Mouse (Mus musculus) liver, embryonic 11.5 days (tissue): ENCODE data around the gene Cdkl1. TPM values are rescaled to one million over a fixed set of nuclear protein-coding genes. Genes with fewer than 3 reads are reported as not detected.

Source experiments
- ATAC-seq: fragments of 200-750 bp; cut with Nextera tagmentation; replicated peaks from 2 replicates; pipeline ENCODE4 v1.8.0; 2017; ENCODE audit warnings: moderate number of reproducible peaks, mild to moderate bottlenecking, moderate TSS enrichment, moderate library complexity; ENCODE audit not compliant: low FRiP score
- DNase-seq: peaks from one replicate; pipeline ENCODE4 v3.0.0-alpha.2; 2017; ENCODE audit warnings: low spot score
- H3K27ac ChIP-seq: fragments of 300-500 bp; sonication (generic); 2 replicates; pipeline ENCODE4 v1.5.1; 2014; ENCODE audit warnings: mild to moderate bottlenecking, low read depth, low read length, control low read depth
- H3K27me3 ChIP-seq: fragments of 300-500 bp; sonication (generic); replicated peaks from 2 replicates; pipeline ENCODE4 v1.6.1; 2014; ENCODE audit warnings: low read length, mixed read lengths; ENCODE audit not compliant: control insufficient read depth, insufficient read depth
- H3K36me3 ChIP-seq: fragments of 300-500 bp; sonication (generic); 2 replicates; pipeline ENCODE4 v1.6.1; 2014; ENCODE audit warnings: mild to moderate bottlenecking, low read length, moderate library complexity, mixed read lengths; ENCODE audit not compliant: control insufficient read depth, insufficient read depth
- H3K4me1 ChIP-seq: fragments of 300-500 bp; sonication (generic); replicated peaks from 2 replicates; pipeline ENCODE4 v1.6.1; 2014; ENCODE audit warnings: low read length, mixed read lengths; ENCODE audit not compliant: control insufficient read depth, insufficient read depth
- H3K4me2 ChIP-seq: fragments of 300-500 bp; sonication (generic); 2 replicates; pipeline ENCODE4 v1.6.1; 2014; ENCODE audit warnings: mild to moderate bottlenecking, control low read depth, moderate library complexity
- H3K4me3 ChIP-seq: fragments of 300-500 bp; sonication (generic); 2 replicates; pipeline ENCODE4 v1.5.1; 2014; ENCODE audit warnings: low read depth, low read length, control low read depth
- H3K9ac ChIP-seq: fragments of 300-500 bp; sonication (generic); 2 replicates; pipeline ENCODE4 v1.6.1; 2014; ENCODE audit warnings: low read depth, low read length, control low read depth
- H3K9me3 ChIP-seq: fragments of 300-500 bp; sonication (generic); 2 replicates; pipeline ENCODE4 v1.6.1; 2016; ENCODE audit warnings: low read length, inconsistent platforms, mixed read lengths; ENCODE audit not compliant: control insufficient read depth
- WGBS: fragments of 180-500 bp; shearing (Covaris S2); extraction: QIAGEN DNeasy Blood & Tissue Kit; methylation state at CpG from one replicate; pipeline ENCODE4 v1.1.7; 2014; 5-methylcytosine and 5-hydroxymethylcytosine counted together
- polyA plus RNA-seq: library from polyadenylated mRNA; unstranded; fragments of >200 nt; fragmentation: Nextera tagmentation; extraction: Ambion mirVana; gene quantifications from 2 replicates; pipeline ENCODE4 v1.2.1, GENCODE M21; 2014

Gene Cdkl1
- polyA plus RNA-seq, 1 experiment from 2014 or later, result 0.52 TPM

DNA sequence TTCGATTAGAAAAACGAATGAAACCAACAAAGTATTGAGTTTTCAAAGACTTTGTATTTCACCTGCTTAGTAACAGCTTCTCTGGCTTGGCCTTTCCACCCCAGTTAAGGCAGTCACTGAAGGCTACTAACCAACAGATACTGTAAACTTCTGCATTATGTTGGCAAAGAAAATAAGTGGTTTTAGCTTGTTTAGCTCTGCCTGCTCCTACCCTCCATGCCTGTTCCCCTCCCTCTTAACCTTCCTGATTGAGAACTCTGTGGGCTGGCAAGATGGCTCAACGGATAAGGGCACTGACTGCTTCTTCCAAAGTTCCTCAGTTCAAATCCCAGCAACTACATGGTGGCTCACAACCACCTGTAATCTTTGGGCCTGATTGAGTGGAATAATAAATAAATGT lies 57.1 kb downstream of the Cdkl1 start:
- 0 out of 2 replicates have a peak overlapping the region, but pooled peaks have one; percentile 17 for H3K4me2 ChIP-seq
- peak overlapping the region; percentile 48 for H3K27ac ChIP-seq
- WGBS, result 61% methylated on average over 3 of the region's 3 CpGs

DNA sequence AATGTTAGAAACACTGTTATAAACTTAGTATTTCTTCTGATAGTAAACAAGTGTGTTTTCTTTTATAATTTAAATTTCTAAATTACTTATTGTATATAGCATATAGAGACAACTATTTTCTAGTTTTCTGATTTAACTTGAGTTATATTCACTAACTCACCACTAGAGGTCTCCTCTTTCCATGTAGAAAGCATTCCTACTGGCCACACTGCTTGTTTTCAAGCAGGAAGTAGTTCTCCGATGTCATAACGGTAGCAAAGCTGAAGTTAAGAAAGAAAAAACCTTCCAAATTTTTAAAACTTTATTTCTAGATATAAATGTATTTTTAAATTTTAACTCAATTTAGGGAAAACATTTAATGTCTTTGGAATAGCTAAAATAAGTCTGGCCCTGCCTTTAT lies 57.5 kb downstream of the Cdkl1 start:
- Histone ChIP-seq H3K4me2 (0 out of 2 replicates have a peak overlapping the region, but pooled peaks have one; percentile 17), H3K27me3 (no peaks in the 10 kb centered on the region), H3K4me1 (peaks cover 3% of the 10 kb centered on the region), H3K4me3 (no peak overlapping the region), H3K36me3 (no peaks in the 10 kb centered on the region), H3K9me3 (no peaks in the 10 kb centered on the region), H3K9ac (no peak overlapping the region; the same call in 1 of the 2 replicates), H3K27ac (peak overlapping the region; percentile 48; the same call in 1 of the 2 replicates)
- 4% methylated on average over 2 of the region's 2 CpGs for WGBS
- DNase-seq (no peak), ATAC-seq (peak; percentile 70; the same call in 1 of the 2 replicates)

More for the DNA sequence above, 57.1 kb downstream of the Cdkl1 start:
- Histone ChIP-seq H3K27me3 (no peaks in the 10 kb centered on the region), H3K4me3 (no peak overlapping the region), H3K9ac (peak overlapping the region; percentile 50), H3K36me3 (no peaks in the 10 kb centered on the region), H3K4me1 (peaks cover 3% of the 10 kb centered on the region), H3K9me3 (no peaks in the 10 kb centered on the region)
- ATAC-seq, result no peak; the same call in 1 of the 2 replicates
- no peak for DNase-seq

DNA sequence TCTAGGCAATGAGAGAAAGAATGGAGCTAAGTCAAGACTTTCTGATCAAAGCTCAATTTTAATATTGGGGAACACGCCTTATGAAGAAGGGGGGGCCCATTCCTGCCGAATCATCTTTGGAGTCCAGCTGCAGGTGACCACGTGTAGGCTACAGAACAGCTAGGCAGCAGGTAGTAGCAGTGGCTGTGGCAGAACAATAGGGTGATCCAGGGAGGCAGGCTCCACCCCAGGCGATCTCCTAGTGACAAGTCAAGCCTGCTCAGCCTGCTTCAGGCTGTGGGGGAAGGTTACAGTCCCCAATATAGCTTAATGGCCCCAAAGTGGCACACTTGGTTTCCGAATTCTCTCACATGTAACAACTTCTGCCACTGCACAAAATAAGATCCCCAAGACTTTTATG lies 58.8 kb downstream of the Cdkl1 start:
- Histone ChIP-seq H3K9ac (no peak overlapping the region), H3K27me3 (no peaks in the 10 kb centered on the region), H3K4me2 (no peak overlapping the region), H3K27ac (no peak overlapping the region), H3K4me3 (no peak overlapping the region), H3K36me3 (no peaks in the 10 kb centered on the region), H3K4me1 (peaks cover 3% of the 10 kb centered on the region), H3K9me3 (no peaks in the 10 kb centered on the region)
- ATAC-seq (no peak), DNase-seq (no peak)
- WGBS, result 54% methylated on average over 5 of the region's 5 CpGs

- no peak overlapping the region for H3K4me3 ChIP-seq
- no peaks in the 10 kb centered on the region for H3K27me3 ChIP-seq
- WGBS, result 72% methylated on average over 1 of the region's 1 CpGs
- no peak overlapping the region for H3K9ac ChIP-seq
- no peak overlapping the region for H3K27ac ChIP-seq
- H3K4me2 ChIP-seq, result no peak overlapping the region
- DNase-seq (no peak), ATAC-seq (no peak)
- H3K4me1 ChIP-seq, result peaks cover 6% of the 10 kb centered on the region
- no peaks in the 10 kb centered on the region for H3K9me3 ChIP-seq
- no peaks in the 10 kb centered on the region for H3K36me3 ChIP-seq
Measured at GRCm38 (mm10) chr12:69730306-69730705, 60.8 kb downstream of the Cdkl1 start.

DNA sequence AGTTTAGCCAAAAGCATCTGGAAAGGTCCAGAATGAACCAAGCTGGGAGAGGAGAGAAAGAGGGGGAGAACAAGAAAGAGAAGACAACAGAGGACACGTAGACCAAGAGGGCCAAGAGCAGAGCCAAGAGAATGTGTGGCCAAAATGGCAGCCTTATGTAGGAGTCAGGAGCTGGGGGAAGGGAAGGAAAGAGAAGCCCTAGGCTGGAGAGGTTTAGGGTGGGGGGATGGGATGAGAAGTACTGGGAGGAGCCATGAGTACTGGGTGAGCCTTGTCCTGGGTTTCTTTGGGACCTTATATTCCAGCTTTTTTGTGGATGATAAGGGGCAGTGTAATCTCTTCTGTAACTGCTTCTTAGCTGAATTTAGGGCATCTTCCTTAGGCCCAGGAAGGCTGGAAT lies 61.8 kb downstream of the Cdkl1 start:
- WGBS, result 91% methylated on average over 1 of the region's 1 CpGs
- Histone ChIP-seq H3K4me2 (no peak overlapping the region), H3K36me3 (no peaks in the 10 kb centered on the region), H3K9me3 (no peaks in the 10 kb centered on the region), H3K27ac (no peak overlapping the region), H3K4me3 (no peak overlapping the region), H3K9ac (no peak overlapping the region), H3K4me1 (peaks cover 6% of the 10 kb centered on the region), H3K27me3 (no peaks in the 10 kb centered on the region)
- DNase-seq (no peak), ATAC-seq (no peak)

- Histone ChIP-seq H3K36me3 (peaks cover 12% of the 10 kb centered on the region), H3K9me3 (peaks cover under 1% of the 10 kb centered on the region), H3K9ac (peak within 1 kb of the TSS; percentile 78), H3K27me3 (no peaks in the 10 kb centered on the region), H3K27ac (peak within 1 kb of the TSS; percentile 87), H3K4me3 (peak within 1 kb of the TSS; percentile 82), H3K4me2 (peak within 1 kb of the TSS; percentile 95), H3K4me1 (peaks cover 8% of the 10 kb centered on the region)
- DNase-seq (peak; percentile 98), ATAC-seq (peak; percentile 93)
- WGBS, result under 1% methylated on average over 60 of the region's 60 CpGs
Measured at GRCm38 (mm10) chr12:69724711-69725460, 66.2 kb downstream of the Cdkl1 start, which contains the start of the genes L2hgdh and Atp5s. Gene L2hgdh (minus strand): TSS chr12:69724873. Gene Atp5s (plus strand): TSS chr12:69724950.

DNA sequence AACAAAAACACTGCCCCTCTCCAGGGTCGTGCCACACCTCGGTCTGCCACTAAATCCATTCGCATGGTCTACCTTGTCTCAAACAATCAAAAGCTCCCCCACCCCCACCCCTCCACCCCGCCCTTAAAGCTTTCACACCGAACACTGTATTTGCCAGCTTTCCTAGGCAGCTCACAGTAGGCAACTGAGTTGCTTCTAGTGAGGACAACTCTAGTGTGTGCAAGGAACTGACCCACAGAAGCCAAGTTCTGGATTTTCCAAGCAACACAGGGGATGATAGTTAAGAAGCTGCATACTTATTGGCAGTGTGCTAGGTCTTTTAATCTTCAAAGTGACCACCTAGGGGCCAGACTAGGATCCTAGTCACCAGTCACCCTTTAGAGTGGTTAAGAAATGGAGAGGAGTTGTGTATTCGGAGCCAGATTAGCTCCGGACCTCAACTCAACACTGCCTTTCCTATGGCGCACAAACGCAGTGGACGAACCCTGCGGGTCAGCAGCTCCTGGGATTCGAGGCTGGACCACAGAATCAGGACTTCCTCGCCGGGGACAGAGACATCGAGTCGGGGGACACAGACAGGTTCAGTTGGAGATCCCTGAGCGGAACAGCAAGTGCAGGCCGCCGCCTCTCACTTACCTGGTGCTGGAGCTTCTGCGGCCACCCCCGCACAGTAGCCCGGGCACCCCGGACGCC lies 66.9 kb downstream of the Cdkl1 start:
- whole genome bisulfite sequencing, result 2% methylated on average over 24 of the region's 24 CpGs
- peak overlapping the region; percentile 82 for H3K4me3 ChIP-seq
- H3K27ac ChIP-seq, result peak overlapping the region; percentile 87
- no peak for DNase-seq
- H3K36me3 ChIP-seq, result peaks cover 19% of the 10 kb centered on the region
- H3K4me1 ChIP-seq, result peaks cover 8% of the 10 kb centered on the region
- H3K4me2 ChIP-seq, result peak overlapping the region; percentile 95
- H3K9me3 ChIP-seq, result peaks cover 8% of the 10 kb centered on the region
- no peaks in the 10 kb centered on the region for H3K27me3 ChIP-seq
- H3K9ac ChIP-seq, result peak overlapping the region; percentile 78
- peak; percentile 18 for ATAC-seq

DNA sequence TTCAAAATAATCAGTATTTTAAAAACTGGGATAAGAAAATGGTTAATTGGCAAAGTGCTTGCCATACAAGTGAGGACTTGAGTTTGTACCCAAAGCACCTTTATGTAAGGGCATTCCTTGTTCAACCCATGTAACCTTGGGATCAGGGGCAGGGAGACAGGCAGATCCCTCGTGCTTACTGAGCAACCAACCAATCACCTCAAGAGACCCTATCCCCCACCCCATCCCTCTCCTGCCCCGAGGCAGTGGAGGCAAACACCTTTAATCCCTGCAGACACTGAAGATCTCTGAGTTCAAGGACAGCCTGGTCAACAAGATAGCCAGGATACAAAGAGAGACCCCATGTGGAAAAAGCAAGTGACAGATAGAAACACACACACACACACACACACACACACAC lies 67.7 kb downstream of the Cdkl1 start:
- Histone ChIP-seq H3K4me1 (peaks cover 8% of the 10 kb centered on the region), H3K36me3 (peaks cover 25% of the 10 kb centered on the region), H3K27me3 (no peaks in the 10 kb centered on the region), H3K9ac (peak overlapping the region; percentile 78; the same call in 1 of the 2 replicates), H3K4me2 (peak overlapping the region; percentile 95), H3K27ac (no peak overlapping the region), H3K9me3 (peaks cover 10% of the 10 kb centered on the region), H3K4me3 (peak overlapping the region; percentile 82)
- 57% methylated on average over 2 of the region's 2 CpGs for WGBS
- no peak for ATAC-seq
- DNase-seq, result no peak
